8 mouse cellular contexts compared by ENCODE assay signal in genomic region chr10:77089336-77089735, GRCm38 (mm10). TPM values are rescaled to one million over a fixed set of nuclear protein-coding genes. Genes with fewer than 3 reads are reported as not detected.
DNase-seq lines count a peak whose midpoint lies in the region; TF ChIP-seq lines count a peak whose summit lies in the region.

No protein-coding gene starts in this region.

- TF ChIP-seq CTCF in brain, embryonic 14.5 days (IDR thresholded peaks at IDR 0.05; ENCODE audit: borderline replicate concordance, extremely low read depth, insufficient read depth, insufficient read length) = no peak

- no peak for TF ChIP-seq POLR2A in brain, embryonic 14.5 days (IDR thresholded peaks at IDR 0.05; ENCODE audit: borderline replicate concordance, extremely low read depth, insufficient read depth, insufficient read length, poor library complexity, severe bottlenecking)

- peak; percentile 49 for DNase-seq in gastrocnemius, adult 18-20 months (ENCODE audit: low spot score)
- DNase-seq in gastrocnemius, adult 8-10 months (ENCODE audit: low spot score in 2 of 2) = no peak
- peak; percentile 39 for DNase-seq in brain, embryonic 14.5 days (ENCODE audit: low read depth)
- peak; percentile 30 to 56 for DNase-seq in heart, postnatal 36 days
- peak; percentile 44 for DNase-seq in lung, postnatal 14 days
- DNase-seq in right cerebral cortex, postnatal 14 days = no peak
- DNase-seq in thymus, postnatal 14 days = no peak
- DNase-seq in right cerebral cortex, adult 2 months (ENCODE audit: low spot score in 2 of 2) = no peak

- intact Hi-C loops in heart, postnatal 36 days (cut with DNase I) = no loop called here

RNA-seq across cellular contexts. Expression of gene Slc19a1, which starts 57.3 kb away (rescaled TPM):
- total RNA-seq in gastrocnemius, adult 18-20 months (2021) = 1 to 10 TPM; 4.6 to 7.5 TPM
- 1 to 10 TPM; 4.6 to 5.5 (median 4.9) TPM for total RNA-seq in gastrocnemius, adult 8-10 months (2022)
- polyA plus RNA-seq in brain, embryonic 14.5 days (2012; rRNA removed) = 67.3 and 79.2 TPM in 2 replicates
- 1 to 10 TPM; 4.1 to 8.8 TPM for total RNA-seq in heart, postnatal 36 days (2021)

Comparison
In these comparisons a context has a peak if more than half of its experiments do, and no peak if none do; other contexts are left out.
1. DNase-seq: peak in gastrocnemius, adult 18-20 months (single experiment), brain, embryonic 14.5 days (single experiment), heart, postnatal 36 days (2 of 2) and lung, postnatal 14 days (single experiment); none in gastrocnemius, adult 8-10 months (0 of 2), right cerebral cortex, postnatal 14 days (single experiment), thymus, postnatal 14 days (single experiment) and right cerebral cortex, adult 2 months (0 of 2).